Mouse (Mus musculus) liver, embryonic 13.5 days (tissue): ENCODE results near the gene Dstyk. TPM values are rescaled to one million over a fixed set of nuclear protein-coding genes. Genes with fewer than 3 reads are reported as not detected.

ENCODE experiments used
- ATAC-seq: fragments of 200-750 bp; cut with Nextera tagmentation; 2 replicates; pipeline ENCODE4 v1.8.0; 2017; ENCODE audit warnings: low read depth, mild to moderate bottlenecking, moderate number of reproducible peaks, moderate library complexity
- DNase-seq: peaks from one replicate; pipeline ENCODE4 v3.0.0; 2022
- H3K27ac ChIP-seq: fragments of 300-500 bp; sonication (generic); 2 replicates; pipeline ENCODE4 v1.5.1; 2015; ENCODE audit warnings: moderate library complexity, mild to moderate bottlenecking, inconsistent platforms
- H3K27me3 ChIP-seq: fragments of 300-500 bp; sonication (generic); 2 replicates; pipeline ENCODE4 v1.6.1; 2015; ENCODE audit warnings: mild to moderate bottlenecking, inconsistent platforms
- H3K36me3 ChIP-seq: fragments of 300-500 bp; sonication (generic); 2 replicates; pipeline ENCODE4 v1.6.1; 2015; ENCODE audit warnings: mild to moderate bottlenecking, inconsistent platforms
- H3K4me1 ChIP-seq: fragments of 300-500 bp; sonication (generic); replicated peaks from 2 replicates; pipeline ENCODE4 v1.6.1; 2015; ENCODE audit warnings: inconsistent platforms
- H3K4me2 ChIP-seq: fragments of 300-500 bp; sonication (generic); 2 replicates; pipeline ENCODE4 v1.6.1; 2015; ENCODE audit warnings: inconsistent platforms, mild to moderate bottlenecking, moderate library complexity
- H3K4me3 ChIP-seq: fragments of 300-500 bp; sonication (generic); replicated peaks from 2 replicates; pipeline ENCODE4 v1.5.1; 2015; ENCODE audit warnings: mild to moderate bottlenecking, inconsistent platforms
- H3K9ac ChIP-seq: fragments of 300-500 bp; sonication (generic); 2 replicates; pipeline ENCODE4 v1.6.1; 2015; ENCODE audit warnings: mild to moderate bottlenecking, inconsistent platforms
- H3K9me3 ChIP-seq: fragments of 300-500 bp; sonication (generic); replicated peaks from 2 replicates; pipeline ENCODE4 v1.6.1; 2016; ENCODE audit warnings: inconsistent platforms
- WGBS: fragments of 180-500 bp; shearing (Covaris S2); methylation state at CpG from one replicate; pipeline ENCODE4 v1.1.7; 2015; ENCODE audit not compliant: insufficient replicate concordance; 5-methylcytosine and 5-hydroxymethylcytosine counted together
- polyA plus RNA-seq: library from polyadenylated mRNA; unstranded; fragments of >200 nt; fragmentation: Nextera tagmentation; extraction: Ambion mirVana; gene quantifications from 2 replicates; pipeline ENCODE4 v1.2.1, GENCODE M21; 2015

The Dstyk gene
- polyA plus RNA-seq, 1 experiment from 2014 or later = 3.7 TPM

- WGBS = 83% methylated on average over 8 of the region's 8 CpGs
Measured at GRCm38 (mm10) chr1:132376211-132377054, 40.9 kb upstream of the Dstyk start.

GRCm38 (mm10) chr1:132377055-132377365, 40.3 kb upstream of the Dstyk start:
- Histone ChIP-seq H3K4me1 (peaks cover 100% of the 10 kb centered on the region), H3K4me2 (peak overlapping the region; percentile 72), H3K9ac (peak overlapping the region; percentile 49), H3K4me3 (peak overlapping the region; percentile 47), H3K27ac (peak overlapping the region; percentile 98), H3K27me3 (no peaks in the 10 kb centered on the region), H3K36me3 (peaks cover 83% of the 10 kb centered on the region), H3K9me3 (no peaks in the 10 kb centered on the region)
- DNase-seq (no peak), ATAC-seq (no peak)
- WGBS = 55% methylated on average over 7 of the region's 7 CpGs

More at GRCm38 (mm10) chr1:132376211-132377054, 40.9 kb upstream of the Dstyk start:
- Histone ChIP-seq H3K4me1 (peaks cover 100% of the 10 kb centered on the region), H3K9ac (peak overlapping the region; percentile 49), H3K27me3 (no peaks in the 10 kb centered on the region), H3K4me2 (peak overlapping the region; percentile 72), H3K36me3 (peaks cover 86% of the 10 kb centered on the region), H3K4me3 (peak overlapping the region; percentile 47), H3K9me3 (no peaks in the 10 kb centered on the region), H3K27ac (peak overlapping the region; percentile 98)
- no peak for DNase-seq
- ATAC-seq = no peak

GRCm38 (mm10) chr1:132377811-132378210, 39.5 kb upstream of the Dstyk start:
- Histone ChIP-seq H3K4me1 (peaks cover 100% of the 10 kb centered on the region), H3K4me2 (peak overlapping the region; percentile 72), H3K9ac (peak overlapping the region; percentile 49), H3K4me3 (peak overlapping the region; percentile 47), H3K27me3 (no peaks in the 10 kb centered on the region), H3K27ac (peak overlapping the region; percentile 98), H3K36me3 (peaks cover 75% of the 10 kb centered on the region), H3K9me3 (no peaks in the 10 kb centered on the region)
- ATAC-seq (no peak), DNase-seq (no peak)
- 37% methylated on average over 3 of the region's 3 CpGs for WGBS

GRCm38 (mm10) chr1:132380550-132381100, 36.7 kb upstream of the Dstyk start:
- H3K9ac ChIP-seq = peak overlapping the region; percentile 61
- peaks cover 100% of the 10 kb centered on the region for H3K4me1 ChIP-seq
- no peak for ATAC-seq
- H3K27ac ChIP-seq = peak overlapping the region; percentile 98
- H3K4me2 ChIP-seq = peak overlapping the region; percentile 96
- peaks cover 74% of the 10 kb centered on the region for H3K36me3 ChIP-seq
- H3K4me3 ChIP-seq = no peak overlapping the region
- no peak for DNase-seq
- WGBS = 86% methylated on average over 27 of the region's 27 CpGs
- H3K9me3 ChIP-seq = no peaks in the 10 kb centered on the region
- no peaks in the 10 kb centered on the region for H3K27me3 ChIP-seq

GRCm38 (mm10) chr1:132381929-132382328, 35.4 kb upstream of the Dstyk start:
- Histone ChIP-seq H3K36me3 (peaks cover 74% of the 10 kb centered on the region), H3K4me2 (peak overlapping the region; percentile 96), H3K9ac (peak overlapping the region; percentile 61), H3K4me3 (peak overlapping the region; percentile 34), H3K27me3 (no peaks in the 10 kb centered on the region), H3K4me1 (peaks cover 100% of the 10 kb centered on the region), H3K27ac (peak overlapping the region; percentile 98), H3K9me3 (no peaks in the 10 kb centered on the region)
- DNase-seq = peak; percentile 77
- 9% methylated on average over 10 of the region's 10 CpGs for WGBS
- peak; percentile 92 for ATAC-seq

GRCm38 (mm10) chr1:132384001-132384554, 33.3 kb upstream of the Dstyk start:
- no peak for DNase-seq
- H3K9me3 ChIP-seq = no peaks in the 10 kb centered on the region
- H3K36me3 ChIP-seq = peaks cover 53% of the 10 kb centered on the region
- no peak for ATAC-seq
- H3K27ac ChIP-seq = peak overlapping the region; percentile 98
- peaks cover 95% of the 10 kb centered on the region for H3K4me1 ChIP-seq
- no peaks in the 10 kb centered on the region for H3K27me3 ChIP-seq
- 86% methylated on average over 8 of the region's 8 CpGs for whole genome bisulfite sequencing
- peak overlapping the region; percentile 78; the same call in 1 of the 2 replicates for H3K4me3 ChIP-seq
- peak overlapping the region; percentile 96 for H3K4me2 ChIP-seq
- H3K9ac ChIP-seq = peak overlapping the region; percentile 89; the same call in 1 of the 2 replicates

- peaks cover 41% of the 10 kb centered on the region for H3K36me3 ChIP-seq
- ATAC-seq (no peak), DNase-seq (no peak)
- H3K27me3 ChIP-seq = no peaks in the 10 kb centered on the region
- H3K27ac ChIP-seq = peak overlapping the region; percentile 98
- H3K4me1 ChIP-seq = peaks cover 83% of the 10 kb centered on the region
- peak overlapping the region; percentile 96 for H3K4me2 ChIP-seq
- peak overlapping the region; percentile 89 for H3K9ac ChIP-seq
- H3K9me3 ChIP-seq = no peaks in the 10 kb centered on the region
- H3K4me3 ChIP-seq = peak overlapping the region; percentile 78
- WGBS = 61% methylated on average over 14 of the region's 14 CpGs
Measured at GRCm38 (mm10) chr1:132385266-132385665, 32.1 kb upstream of the Dstyk start.

- H3K27me3 ChIP-seq = peaks cover under 1% of the 10 kb centered on the region; the same call in 1 of the 2 replicates
- DNase-seq = no peak
- WGBS = 76% methylated on average over 4 of the region's 4 CpGs
- H3K27ac ChIP-seq = peak overlapping the region; percentile 98
- H3K4me3 ChIP-seq = peak overlapping the region; percentile 78
- H3K36me3 ChIP-seq = peaks cover 37% of the 10 kb centered on the region
- H3K9me3 ChIP-seq = no peaks in the 10 kb centered on the region
- ATAC-seq = no peak
- H3K9ac ChIP-seq = peak overlapping the region; percentile 89
- H3K4me1 ChIP-seq = peaks cover 82% of the 10 kb centered on the region
- H3K4me2 ChIP-seq = peak overlapping the region; percentile 96
Measured at GRCm38 (mm10) chr1:132385711-132386110, 31.6 kb upstream of the Dstyk start.

GRCm38 (mm10) chr1:132386266-132386665, 31.1 kb upstream of the Dstyk start:
- WGBS = 88% methylated on average over 4 of the region's 4 CpGs
- H3K4me2 ChIP-seq = peak overlapping the region; percentile 96
- ATAC-seq (no peak), DNase-seq (no peak)
- H3K27me3 ChIP-seq = peaks cover 4% of the 10 kb centered on the region; the same call in 1 of the 2 replicates
- peak overlapping the region; percentile 98 for H3K27ac ChIP-seq
- peak overlapping the region; percentile 89 for H3K9ac ChIP-seq
- H3K9me3 ChIP-seq = no peaks in the 10 kb centered on the region
- H3K4me1 ChIP-seq = peaks cover 82% of the 10 kb centered on the region
- H3K4me3 ChIP-seq = peak overlapping the region; percentile 78
- H3K36me3 ChIP-seq = peaks cover 31% of the 10 kb centered on the region

GRCm38 (mm10) chr1:132387943-132388342, 29.4 kb upstream of the Dstyk start:
- H3K36me3 ChIP-seq = peaks cover 27% of the 10 kb centered on the region
- H3K27ac ChIP-seq = peak overlapping the region; percentile 97
- H3K27me3 ChIP-seq = peaks cover 9% of the 10 kb centered on the region
- H3K4me1 ChIP-seq = peaks cover 75% of the 10 kb centered on the region
- H3K9me3 ChIP-seq = no peaks in the 10 kb centered on the region
- H3K9ac ChIP-seq = peak overlapping the region; percentile 89
- WGBS = 35% methylated on average over 4 of the region's 4 CpGs
- peak; percentile 38 for ATAC-seq
- H3K4me3 ChIP-seq = peak overlapping the region; percentile 78
- peak overlapping the region; percentile 96 for H3K4me2 ChIP-seq
- no peak for DNase-seq
